Mouse (Mus musculus) spleen, adult 10 weeks (tissue): ENCODE data around the gene Col5a3. TPM values are rescaled to one million over a fixed set of nuclear protein-coding genes. Genes with fewer than 3 reads are reported as not detected.

Source experiments
- polyA plus RNA-seq: library from polyadenylated mRNA; stranded (reverse); fragments of 350-450 nt; fragmentation: Illumina TruSeq; extraction: RNeasy Lipid Tissue Mini Kit (QIAGEN cat#74804); gene quantifications from one replicate; pipeline ENCODE4 v1.2.3, GENCODE M21; 2015; ENCODE audit warnings: low replicate concordance; ENCODE audit not compliant: insufficient read depth

Col5a3 gene
- 0.29 TPM for polyA plus RNA-seq

DNA sequence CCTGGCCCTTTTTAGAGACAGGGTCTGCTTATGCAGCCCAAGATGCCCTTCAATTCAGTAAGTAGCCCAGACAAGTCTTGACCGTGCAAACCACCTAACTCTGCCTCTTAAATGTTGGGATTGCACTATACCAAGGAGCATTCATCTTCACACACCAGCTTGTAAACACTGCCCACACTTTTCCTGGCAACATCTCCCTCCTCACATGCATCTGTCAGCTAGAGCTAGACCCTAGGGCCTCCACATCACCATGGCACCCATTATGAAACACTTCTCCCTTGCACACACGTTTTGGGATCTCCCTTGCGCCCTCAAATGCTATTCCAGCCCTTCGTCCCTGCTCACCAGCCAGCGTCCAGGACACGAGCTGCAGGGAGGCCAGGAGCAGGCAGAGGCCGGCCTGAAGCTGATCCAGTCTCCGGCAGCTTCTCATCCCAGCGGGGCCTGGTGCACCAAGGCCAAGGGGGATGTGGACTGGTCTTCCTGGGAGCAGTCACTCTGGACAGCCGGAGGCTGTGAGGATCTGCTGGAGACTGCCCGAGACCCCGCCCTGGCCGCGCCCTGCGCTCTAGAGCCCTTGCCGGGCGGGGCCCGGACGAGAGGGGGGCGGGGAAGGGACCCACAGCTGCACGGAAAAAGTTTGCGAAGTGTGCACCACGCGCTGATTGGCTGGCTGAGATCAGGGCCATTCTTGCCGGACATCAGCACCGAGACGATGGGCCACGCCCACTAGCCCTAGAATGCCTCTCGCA lies at the start of gene Col5a3:
Gene Col5a3, minus strand, starts transcription at position 547 of the 752 bp plus-strand sequence.

DNA sequence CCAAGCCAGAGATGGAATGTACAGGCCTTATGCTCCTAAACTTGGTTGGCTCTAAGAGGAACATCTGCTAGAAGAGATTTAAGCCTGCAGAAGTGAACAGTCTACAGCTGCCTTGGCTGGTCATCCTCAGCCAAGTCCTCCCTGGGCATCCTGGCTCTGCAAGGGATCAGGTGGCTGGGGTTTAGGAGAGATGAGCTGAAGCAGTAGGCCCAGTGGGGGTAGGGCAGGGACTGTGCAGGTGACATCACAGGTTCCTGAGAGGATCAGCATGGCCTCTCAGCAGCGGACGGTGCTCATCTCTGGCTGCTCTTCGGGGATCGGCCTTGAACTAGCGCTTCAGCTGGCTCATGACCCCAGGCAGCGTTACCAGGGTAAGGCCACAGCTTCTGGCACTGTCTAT lies 3.4 kb upstream of the Col5a3 start, which contains the start of gene Rdh8:
Gene Rdh8, plus strand, starts transcription at position 268 of the 400 bp plus-strand sequence.

DNA sequence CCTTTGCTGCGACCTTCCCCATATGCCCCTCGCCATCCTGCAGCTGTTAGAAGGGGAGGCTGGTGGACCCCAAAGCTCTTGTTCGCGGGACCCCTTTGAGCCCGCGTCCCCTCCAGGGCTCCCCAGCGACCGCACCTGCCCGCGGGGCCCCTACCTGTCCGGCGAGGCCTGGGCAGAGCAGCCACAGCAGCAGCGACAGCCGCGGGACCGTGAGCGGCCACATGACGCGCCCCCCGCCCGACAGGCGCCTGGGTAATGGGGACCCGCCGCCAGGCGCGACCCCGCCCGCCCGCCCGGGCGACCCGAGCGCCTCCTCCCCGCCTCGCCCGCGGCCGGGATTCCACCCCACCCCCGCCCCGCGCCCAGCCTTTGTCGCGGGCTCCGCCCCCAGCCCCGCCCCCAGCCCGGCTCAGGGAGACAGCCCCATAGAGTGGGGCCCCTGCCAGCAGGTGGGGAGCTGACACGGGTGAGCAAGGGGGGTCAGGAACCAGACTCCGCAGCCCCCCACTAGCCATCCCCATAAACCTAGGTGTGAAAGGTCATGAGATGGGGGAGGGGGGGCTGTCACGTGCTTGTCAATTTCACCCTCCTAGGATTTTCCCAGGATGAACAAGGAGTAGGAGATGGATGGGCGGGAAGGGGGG lies 68.7 kb downstream of the Col5a3 start, which contains the start of gene Olfm2:
Gene Olfm2, minus strand, starts transcription at position 333 of the 644 bp plus-strand sequence.

Other genes with a start within 250 kb of the Col5a3 start
- gene Zfp846, start 233.8 kb downstream of the Col5a3 start, polyA plus RNA-seq = 14.9 TPM
- gene Ubl5, start 172.2 kb downstream of the Col5a3 start, polyA plus RNA-seq = 294 TPM
- 55.6 TPM for gene Fbxl12, start 170.3 kb downstream of the Col5a3 start, polyA plus RNA-seq
- gene Pin1, start 163.0 kb downstream of the Col5a3 start, polyA plus RNA-seq = 4.3 TPM
- not detected for gene Olfm2, start 68.7 kb downstream of the Col5a3 start, polyA plus RNA-seq
- gene Rdh8, start 3.4 kb upstream of the Col5a3 start, polyA plus RNA-seq = not detected
- gene A230050P20Rik, start 53.6 kb upstream of the Col5a3 start, polyA plus RNA-seq = 29.9 TPM
- gene Angptl6, start 64.7 kb upstream of the Col5a3 start, polyA plus RNA-seq = 0.44 TPM
- gene Ppan, start 73.1 kb upstream of the Col5a3 start, polyA plus RNA-seq = 14.3 TPM
- gene Eif3g, start 83.6 kb upstream of the Col5a3 start, polyA plus RNA-seq = 129 TPM
- 50.1 TPM for gene Dnmt1, start 144.8 kb upstream of the Col5a3 start, polyA plus RNA-seq
- gene S1pr2, start 161.7 kb upstream of the Col5a3 start, polyA plus RNA-seq = 2.0 TPM
- gene Mrpl4, start 187.7 kb upstream of the Col5a3 start, polyA plus RNA-seq = 16.7 TPM
- gene Icam1, start 200.9 kb upstream of the Col5a3 start, polyA plus RNA-seq = 75.3 TPM
- gene Icam4, start 214.3 kb upstream of the Col5a3 start, polyA plus RNA-seq = 0.57 TPM
- gene Icam5, start 217.0 kb upstream of the Col5a3 start, polyA plus RNA-seq = 0.10 TPM